Mouse (Mus musculus) frontal cortex, adult 2 months (tissue): ENCODE data around the gene Gm28048. TPM values are rescaled to one million over a fixed set of nuclear protein-coding genes. Genes with fewer than 3 reads are reported as not detected.

ENCODE experiments used
- DNase-seq, 2 experiments: peaks; one replicate each; pipeline ENCODE4 v3.0.0; 2022; ENCODE audit warnings: low spot score in 1 of 2; ENCODE audit errors: extremely low spot score in 1 of 2
- polyA plus RNA-seq: library from polyadenylated mRNA; depleted of rRNA; stranded (reverse); fragments of >200 nt; gene quantifications from 2 replicates; pipeline ENCODE4 v1.2.3, GENCODE M21; 2012; rRNA removed

Gm28048 gene
- polyA plus RNA-seq, 1 experiment: 6.4 TPM

DNA sequence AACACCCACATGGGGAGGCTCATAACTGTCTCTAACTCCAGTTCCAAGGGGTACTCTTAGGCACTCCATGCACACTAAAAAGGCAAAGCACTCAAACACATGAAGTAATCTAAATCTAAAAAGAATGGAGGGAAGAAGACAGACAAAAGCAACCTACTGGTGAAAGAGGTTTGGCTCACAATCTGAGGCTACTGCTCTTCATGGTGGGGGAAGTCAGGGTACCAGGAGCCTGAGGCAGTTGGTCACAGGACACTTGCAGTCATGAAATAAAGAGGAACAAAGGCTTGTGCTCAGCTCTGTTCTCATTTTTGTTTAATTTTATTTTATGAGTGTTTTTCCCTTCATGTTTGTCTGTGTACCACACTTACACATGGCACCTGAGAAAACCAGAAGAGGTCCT lies 166.7 kb downstream of the Gm28048 start:
- DNase-seq: no peak

DNA sequence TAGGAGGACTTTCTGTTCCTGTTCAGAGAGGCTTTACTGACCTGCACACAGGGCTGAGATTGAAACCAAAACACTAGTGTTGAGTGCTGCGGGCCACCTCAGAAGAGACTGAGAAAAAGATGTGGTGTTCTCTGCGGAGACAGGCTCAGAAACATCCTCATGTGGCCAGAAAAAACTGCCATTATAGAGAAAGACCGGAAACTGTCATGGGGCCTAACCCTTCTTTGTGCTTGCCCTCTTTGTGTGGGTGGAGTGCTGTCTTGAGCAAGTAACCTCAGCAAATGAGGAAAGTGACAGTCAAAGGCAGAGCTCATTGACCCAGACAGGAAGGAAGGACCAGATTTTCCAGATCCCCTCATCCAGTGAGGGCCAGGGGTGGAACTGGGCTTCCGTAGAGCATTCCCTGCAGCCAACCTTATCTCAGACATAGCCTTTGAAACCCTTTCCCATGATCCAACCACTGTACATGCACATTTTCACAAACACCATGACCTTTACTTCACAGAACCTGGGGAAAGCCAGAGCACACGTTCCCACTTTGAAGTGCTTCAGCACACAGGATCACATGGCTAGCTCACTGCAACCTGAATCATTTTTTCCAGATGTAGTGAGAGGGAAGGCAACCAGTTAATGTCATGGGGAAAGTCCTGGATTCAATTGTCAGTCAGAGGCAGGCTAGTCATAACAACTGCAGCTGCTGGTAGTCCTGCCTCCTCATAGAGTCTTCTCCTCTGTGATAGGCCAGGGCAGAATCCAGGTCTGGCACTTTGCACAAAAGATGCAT lies 167.8 kb downstream of the Gm28048 start:
- DNase-seq: no peak

DNA sequence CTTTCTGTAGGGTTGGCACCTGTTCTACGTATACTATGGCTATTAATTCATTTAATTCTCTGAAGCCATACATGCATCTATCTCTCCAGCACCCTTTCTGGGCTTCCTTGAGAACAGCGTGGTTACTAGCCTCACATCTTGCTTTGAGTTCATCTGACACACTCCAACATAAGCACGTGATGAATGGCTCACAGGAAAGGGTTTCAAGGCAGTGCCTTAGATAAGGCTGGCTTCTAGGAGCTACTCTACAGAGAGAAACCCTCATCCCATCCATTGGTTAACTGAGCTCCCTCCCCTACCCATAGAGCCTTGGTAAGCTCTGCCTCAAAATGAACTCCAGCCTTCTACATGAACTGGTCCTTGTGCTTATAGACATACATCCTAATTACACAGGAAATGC lies 168.5 kb downstream of the Gm28048 start:
- no peak for DNase-seq

DNA sequence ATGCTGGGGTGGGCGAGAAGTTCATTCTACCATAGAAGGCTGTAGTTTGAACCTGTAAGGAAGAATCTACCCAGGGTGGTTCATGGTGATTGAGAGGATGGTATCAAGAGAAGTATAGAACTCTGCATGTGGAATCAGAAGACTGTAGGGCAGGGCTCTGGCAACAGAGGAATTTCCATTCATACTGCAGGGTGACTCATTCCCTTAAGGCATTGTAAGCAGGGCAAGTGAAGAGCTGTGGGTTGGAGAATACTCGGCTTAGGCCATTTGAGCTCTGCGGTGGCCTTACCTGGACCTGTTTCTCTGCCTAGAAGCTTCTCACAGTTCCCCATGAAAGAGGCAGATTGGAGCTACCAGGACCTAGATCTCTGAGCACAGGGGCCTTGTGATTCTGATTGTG lies 170.5 kb downstream of the Gm28048 start:
- DNase-seq: no peak

DNA sequence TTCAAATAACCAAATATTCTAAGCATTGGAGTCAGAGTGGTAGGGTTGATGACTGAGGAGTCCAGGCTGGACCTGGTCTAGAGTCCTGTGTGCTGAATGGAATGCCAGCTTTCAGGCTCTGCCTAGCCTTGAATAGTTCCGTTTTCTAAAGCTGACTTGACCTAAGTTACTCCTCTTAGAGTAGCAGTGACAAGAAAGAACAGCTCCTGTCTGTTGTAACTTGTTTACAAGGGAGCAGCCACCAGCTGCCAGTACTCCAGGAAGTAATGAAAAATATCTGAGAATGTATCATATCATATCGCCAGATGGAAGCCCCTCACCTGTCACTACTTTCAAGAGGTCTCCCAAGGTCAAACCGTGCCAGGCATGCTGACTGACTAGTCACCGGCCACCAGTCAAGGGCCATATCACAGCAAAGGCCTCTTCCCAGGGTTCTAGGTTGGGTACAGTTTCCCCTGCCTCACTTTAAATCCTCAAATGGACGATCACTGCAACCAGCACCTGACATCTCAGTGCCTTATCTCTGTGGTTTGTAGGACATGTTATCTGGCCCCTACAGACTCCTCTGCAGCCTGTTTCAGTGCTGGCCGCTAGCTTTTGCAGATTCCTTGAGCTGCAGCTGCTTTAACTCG lies 172.3 kb downstream of the Gm28048 start:
- no peak for DNase-seq

DNA sequence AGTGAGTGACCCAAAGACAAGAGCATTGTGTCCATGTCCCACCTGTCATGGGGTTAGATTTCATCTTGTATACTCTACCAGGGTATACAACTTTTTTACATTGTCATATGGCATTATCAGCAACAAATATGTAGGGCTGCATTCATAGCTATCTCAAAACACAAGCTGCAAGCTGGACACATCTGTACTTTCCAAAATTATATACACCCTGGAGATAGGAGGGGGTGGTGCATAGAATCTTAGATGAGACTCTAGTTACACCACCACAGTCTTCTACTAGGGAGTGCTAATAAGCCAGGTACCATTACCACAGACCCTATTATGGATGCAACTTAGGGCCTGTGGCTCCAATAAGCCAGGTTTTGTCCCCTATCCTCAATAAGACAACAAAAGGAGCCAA lies 173.8 kb downstream of the Gm28048 start:
- no peak for DNase-seq

DNA sequence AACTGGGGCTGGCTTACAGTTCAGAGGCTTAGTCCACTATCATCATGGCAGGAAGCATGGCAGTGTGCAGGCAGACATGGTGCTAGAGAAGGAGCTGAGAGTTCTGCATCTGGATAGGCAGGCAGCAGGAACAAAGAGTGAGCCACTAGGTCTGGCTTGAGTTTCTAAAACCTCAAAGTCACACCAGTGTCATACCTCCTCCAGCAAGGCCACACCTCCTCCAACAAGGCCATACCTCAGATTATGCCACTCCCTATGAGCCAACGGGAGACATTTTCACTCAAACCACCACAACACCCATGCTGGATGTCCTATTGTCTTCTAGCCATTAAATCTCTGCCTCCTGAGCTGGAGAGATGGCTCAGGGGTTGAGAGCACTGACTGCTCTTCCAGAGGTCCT lies 176.7 kb downstream of the Gm28048 start:
- no peak for DNase-seq

DNA sequence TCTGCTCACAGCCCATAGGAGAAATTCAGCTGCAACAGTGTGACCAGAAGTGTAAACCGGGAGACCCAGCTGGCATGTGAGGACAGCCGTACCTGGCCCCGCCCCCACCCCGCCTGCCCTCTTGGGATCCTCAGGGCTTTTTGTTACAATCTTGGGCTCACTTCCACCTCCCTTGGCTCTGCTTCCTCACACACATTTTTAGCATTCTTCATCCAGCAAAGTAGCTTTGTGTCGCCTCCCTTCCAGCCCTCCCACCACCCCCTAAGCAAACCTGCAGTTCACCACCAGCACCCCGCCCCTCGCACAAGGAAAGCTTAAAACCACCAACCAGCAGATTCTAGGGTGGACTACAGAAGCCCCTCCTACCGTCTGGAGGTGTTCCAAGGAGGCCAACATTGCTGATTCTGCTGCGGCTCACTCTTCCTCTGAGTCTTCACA lies 181.9 kb downstream of the Gm28048 start:
- DNase-seq: no peak

DNA sequence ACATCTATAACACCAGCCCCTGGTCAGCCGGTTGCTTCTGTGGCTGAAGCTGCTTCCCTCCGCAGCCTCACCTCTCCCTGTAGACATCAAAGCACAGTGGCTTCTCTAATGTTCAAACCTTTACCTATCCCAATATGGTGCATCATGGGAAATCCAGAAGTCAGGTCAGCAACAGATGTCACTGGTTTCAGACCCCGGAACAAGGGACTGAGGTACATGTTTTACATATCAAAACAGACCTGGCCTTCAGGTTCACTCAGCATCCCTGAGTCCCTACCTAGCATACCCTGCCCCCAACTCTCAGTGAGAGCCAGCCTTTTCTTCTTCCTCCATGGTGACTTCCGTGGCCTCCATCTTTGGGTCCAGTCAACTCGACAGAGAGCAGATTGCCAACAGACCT lies 183.0 kb downstream of the Gm28048 start:
- no peak for DNase-seq

DNA sequence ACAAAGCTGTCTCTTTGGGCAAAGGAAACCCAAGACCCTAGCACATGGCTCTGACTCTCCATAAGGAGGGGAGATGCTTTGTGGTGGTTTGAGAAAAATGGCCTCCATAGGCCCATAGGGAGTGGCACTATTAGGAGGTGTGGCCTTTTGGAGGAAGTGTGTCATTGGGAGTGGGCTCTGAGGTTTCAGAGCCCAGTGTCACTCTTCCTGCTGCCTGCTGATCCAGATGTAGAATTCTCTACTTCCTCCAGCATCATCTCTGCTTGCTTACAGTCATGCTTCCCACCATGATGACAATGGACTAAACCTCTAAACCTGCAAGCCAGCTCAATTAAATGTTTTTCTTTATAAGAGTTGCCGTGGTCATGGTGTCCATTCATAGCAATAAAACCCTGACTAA lies 187.2 kb downstream of the Gm28048 start:
- no peak for DNase-seq

DNA sequence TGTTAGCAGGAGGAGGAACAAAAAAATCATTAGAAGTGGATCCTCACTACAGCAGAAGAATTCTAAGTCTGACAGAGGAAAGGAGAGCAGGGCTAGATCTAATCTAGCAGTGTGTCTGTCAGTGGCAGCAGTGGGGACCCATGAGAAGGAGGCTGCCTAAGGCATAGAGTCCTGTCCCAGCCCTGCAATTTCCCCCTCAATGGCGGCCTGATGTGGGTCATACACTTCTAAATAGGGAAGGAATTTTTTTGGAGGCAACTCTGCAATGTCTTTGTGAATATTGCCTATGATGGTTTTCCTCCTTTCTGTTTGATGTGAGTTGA lies 188.0 kb downstream of the Gm28048 start:
- no peak for DNase-seq

DNA sequence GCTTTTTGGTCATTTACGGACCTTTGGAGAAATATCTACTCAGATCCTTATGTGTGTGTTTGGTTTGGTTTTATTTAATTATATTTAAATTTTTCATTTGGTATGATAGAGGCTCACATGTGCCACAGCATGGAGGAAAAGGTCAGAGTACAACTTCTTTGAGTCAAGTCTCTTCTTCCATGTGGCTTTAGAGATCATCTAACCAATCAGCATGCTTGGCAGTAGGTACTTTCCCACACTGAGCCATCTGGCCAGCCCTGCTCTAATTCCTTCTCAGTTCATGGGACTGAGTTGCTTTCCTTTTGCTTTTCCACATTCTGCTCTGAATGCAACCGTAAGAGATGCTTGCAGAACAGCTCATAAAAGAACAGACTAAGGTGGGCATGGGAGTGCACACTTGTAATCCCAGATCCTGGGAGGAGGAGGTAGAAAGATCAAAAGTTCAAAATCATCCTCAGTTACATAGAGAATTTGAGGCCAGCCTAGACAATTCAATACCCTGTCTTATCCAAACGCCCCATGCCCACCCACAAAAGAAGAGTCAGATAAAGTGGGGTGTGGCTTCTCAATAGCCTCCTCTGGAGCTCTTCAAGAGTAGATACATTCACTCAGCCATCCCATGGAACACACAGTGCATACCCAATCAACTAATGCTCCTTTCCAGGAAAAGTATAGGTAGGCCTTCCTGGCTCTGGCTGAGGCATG lies 188.6 kb downstream of the Gm28048 start:
- DNase-seq: no peak

DNA sequence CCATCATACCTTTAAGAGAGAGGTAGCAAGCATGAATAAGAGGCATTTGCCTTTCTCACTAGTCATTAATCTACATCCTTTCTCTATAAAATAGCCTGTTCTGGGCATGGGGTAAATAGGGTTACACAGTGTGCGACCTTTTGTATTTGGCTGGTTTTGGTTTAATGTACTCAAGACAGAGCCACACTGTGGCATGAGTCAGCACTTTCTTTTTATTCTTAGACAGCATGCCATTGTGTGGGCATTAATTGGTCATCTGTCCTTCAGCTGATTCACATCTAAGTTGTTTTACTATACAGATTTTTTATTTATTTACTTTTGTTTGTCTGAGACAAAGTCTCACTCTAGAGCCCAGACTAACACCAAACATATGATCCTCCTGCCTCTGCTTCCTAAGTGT lies 189.7 kb downstream of the Gm28048 start:
- no peak for DNase-seq

DNA sequence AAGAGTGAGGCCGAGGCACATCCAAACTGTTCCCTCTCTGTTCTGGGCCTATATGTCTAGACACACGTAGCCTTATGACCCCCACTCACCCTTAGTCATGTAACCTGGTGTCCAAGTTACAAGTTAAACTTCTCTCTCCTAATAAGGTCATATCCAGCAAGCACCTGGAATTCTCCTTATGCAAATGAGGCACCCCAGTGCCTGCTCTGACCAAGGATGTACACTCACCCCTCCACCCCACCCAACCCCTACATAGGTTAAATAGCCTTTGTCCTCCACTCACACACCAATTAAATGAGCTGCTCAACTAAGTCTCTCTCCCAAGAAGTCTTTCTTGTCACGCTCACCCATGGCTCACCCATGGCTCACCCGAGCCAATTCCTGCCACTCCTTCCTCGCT lies 190.2 kb downstream of the Gm28048 start:
- DNase-seq: no peak

DNA sequence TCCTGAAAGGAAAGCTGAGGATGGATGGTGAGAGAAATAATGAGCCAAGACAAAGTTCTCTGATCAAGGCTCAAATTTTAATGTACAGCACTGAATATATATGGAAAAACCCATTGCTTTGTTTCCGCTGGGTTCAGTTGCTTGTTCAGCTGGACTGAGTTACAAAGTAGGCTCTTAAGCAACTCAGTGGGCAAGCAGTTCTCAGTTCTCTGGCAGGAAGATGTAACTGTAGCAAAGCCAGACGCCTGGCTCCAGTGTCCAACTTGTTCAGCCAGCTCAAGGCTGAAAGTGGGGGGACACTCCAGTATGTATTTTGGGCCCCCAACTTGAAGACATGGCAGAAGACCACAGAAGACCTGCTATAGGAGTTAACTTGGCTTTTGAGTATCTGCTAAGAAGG lies 194.1 kb downstream of the Gm28048 start:
- no peak for DNase-seq

Other genes starting within 250 kb of the Gm28048 start
- gene B3gnt2, start 121.1 kb downstream of the Gm28048 start, polyA plus RNA-seq: 9.7 and 11.2 TPM in 2 replicates
- gene Zrsr1, start 10.1 kb downstream of the Gm28048 start, polyA plus RNA-seq: 59.0 and 60.0 TPM in 2 replicates
- 39.1 and 46.5 TPM in 2 replicates for gene Commd1, start 292 bp upstream of the Gm28048 start, polyA plus RNA-seq
- gene Cct4, start 8.4 kb upstream of the Gm28048 start, polyA plus RNA-seq: 63.7 and 77.8 TPM in 2 replicates
- 4.1 and 4.5 TPM in 2 replicates for gene Fam161a, start 25.4 kb upstream of the Gm28048 start, polyA plus RNA-seq